11 mouse cellular contexts compared by ENCODE assay signal in the genomic region with DNA sequence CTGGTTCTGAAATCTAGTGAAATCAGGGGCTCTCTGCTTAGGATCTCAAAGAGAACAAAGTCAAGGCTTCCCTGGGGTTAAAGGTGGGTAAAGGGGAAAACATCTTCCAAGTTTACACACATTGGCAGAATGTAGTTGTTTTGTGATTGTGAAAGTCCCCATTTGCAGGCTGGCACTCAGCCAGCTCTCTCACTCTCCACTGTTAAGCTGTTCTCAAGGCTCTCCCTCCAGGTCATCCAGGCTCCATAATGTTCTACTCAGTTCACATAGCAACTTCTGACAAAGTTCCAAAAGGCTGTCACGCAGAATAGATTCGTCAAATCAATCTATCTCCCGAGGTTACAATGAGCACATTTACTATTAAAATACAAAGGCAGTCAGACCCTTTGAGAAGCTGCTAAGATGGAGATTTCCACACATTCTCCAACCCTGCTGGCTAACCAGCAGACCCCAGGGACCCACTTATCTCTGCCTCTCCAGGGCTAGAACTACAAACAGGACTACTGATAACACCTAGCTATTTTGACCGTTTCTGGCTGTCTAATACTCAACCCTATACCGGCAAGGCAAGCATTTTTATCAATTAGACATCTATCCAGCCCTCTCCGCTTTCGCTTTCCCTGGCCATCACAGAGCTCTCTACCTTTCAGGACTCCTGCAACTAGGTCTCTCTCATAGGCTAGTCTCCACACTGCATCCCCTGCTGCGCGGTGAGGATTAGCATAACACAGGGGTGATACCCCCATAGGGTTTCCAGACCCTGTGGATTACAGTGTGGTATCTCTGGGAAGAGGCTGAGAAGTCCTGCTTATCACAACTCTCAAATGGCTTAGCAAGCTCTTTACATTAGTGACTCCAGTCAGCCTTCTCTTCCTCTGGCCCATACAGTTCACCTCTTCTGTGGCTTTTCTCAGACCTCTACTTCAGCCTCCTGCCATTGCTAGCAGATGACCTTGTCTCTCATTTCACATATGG. TPM values are rescaled to one million over a fixed set of nuclear protein-coding genes. Genes with fewer than 3 reads are reported as not detected.
DNase-seq lines count a peak whose midpoint lies in the region; ATAC-seq and TF ChIP-seq lines count a peak whose summit lies in the region.
"Had no signal": no experiment of that assay in that cellular context is flagged by ENCODE, and none has a peak within 500 bp of the region (broad histone marks: within the 10 kb centered on the region; RNA-seq: fewer than 3 reads in every experiment).

No protein-coding gene starts in this region.

- no peak overlapping the region for H3K4me3 ChIP-seq in heart, embryonic 16.5 days (ENCODE audit: low read length)
- H3K4me3 ChIP-seq in heart, adult 2 months, result no peak overlapping the region
- H3K4me3 ChIP-seq in midbrain, postnatal 0 days (ENCODE audit: low read depth, low read length), result no peak overlapping the region
- no peak overlapping the region for H3K4me3 ChIP-seq in midbrain, embryonic 15.5 days

- H3K27ac ChIP-seq in heart, embryonic 16.5 days (ENCODE audit: low read length), result no peak overlapping the region
- H3K27ac ChIP-seq in heart, adult 2 months, result no peak overlapping the region
- H3K27ac ChIP-seq in midbrain, postnatal 0 days (ENCODE audit: low read depth, low read length), result no peak overlapping the region
- no peak overlapping the region for H3K27ac ChIP-seq in midbrain, embryonic 15.5 days

- no peaks in the 10 kb centered on the region for H3K36me3 ChIP-seq in heart, embryonic 16.5 days (ENCODE audit: control insufficient read depth, insufficient read depth)
- no peaks in the 10 kb centered on the region for H3K36me3 ChIP-seq in heart, adult 2 months (ENCODE audit: control insufficient read depth, insufficient read depth, low read length)
- H3K36me3 ChIP-seq in midbrain, postnatal 0 days (ENCODE audit: insufficient read depth, low read length), result no peaks in the 10 kb centered on the region
- H3K36me3 ChIP-seq in midbrain, embryonic 15.5 days (replicated peaks), result no peaks in the 10 kb centered on the region

- no peak for TF ChIP-seq POLR2A in heart, adult 2 months (IDR thresholded peaks at IDR 0.05; ENCODE audit: insufficient read depth, low read depth, low read length)

- no peak for DNase-seq in heart, adult 2 months
- peak; percentile 32 for DNase-seq in midbrain, postnatal 0 days (ENCODE audit: low spot score)
- DNase-seq in adipocyte (ENCODE audit: low spot score), result peak; percentile 79
- peak; percentile 20 for DNase-seq in lung, postnatal 14 days
- no peak for DNase-seq in cerebellum, adult 18-20 months
- no peak for DNase-seq in embryo, embryonic 11 days
- DNase-seq: cerebellum, postnatal 36 days; gastrocnemius, postnatal 10 days; thymus, postnatal 36 days had no signal

- H3K27me3 ChIP-seq in heart, embryonic 16.5 days (ENCODE audit: control insufficient read depth, insufficient read depth, low read length), result peaks cover 12% of the 10 kb centered on the region
- peaks cover 1% of the 10 kb centered on the region; the same call in 1 of the 2 replicates for H3K27me3 ChIP-seq in heart, adult 2 months (ENCODE audit: control insufficient read depth, insufficient read depth, low read length)
- H3K27me3 ChIP-seq in midbrain, postnatal 0 days (ENCODE audit: insufficient read depth, low read length), result no peaks in the 10 kb centered on the region
- H3K27me3 ChIP-seq in midbrain, embryonic 15.5 days (replicated peaks), result peaks cover 12% of the 10 kb centered on the region; the same call in 1 of the 2 replicates

- intact Hi-C loops in heart, adult 2 months (cut with DNase I), result no loop called here

- WGBS in heart, embryonic 16.5 days, result 13% methylated on average over 9 of the region's 9 CpGs
- 29% methylated on average over 9 of the region's 9 CpGs for WGBS in heart, adult 2 months
- WGBS in midbrain, postnatal 0 days, result 22% methylated on average over 9 of the region's 9 CpGs
- 22% methylated on average over 9 of the region's 9 CpGs for whole genome bisulfite sequencing in midbrain, embryonic 15.5 days

- ATAC-seq in heart, embryonic 16.5 days (replicated peaks; ENCODE audit: extremely low read depth, insufficient read depth, low FRiP score), result no peak
- ATAC-seq in midbrain, postnatal 0 days (ENCODE audit: low FRiP score), result no peak
- ATAC-seq in midbrain, embryonic 15.5 days (replicated peaks), result no peak

- H3K4me1 ChIP-seq in heart, embryonic 16.5 days (ENCODE audit: control insufficient read depth, insufficient read depth, low read length), result peaks cover 23% of the 10 kb centered on the region
- H3K4me1 ChIP-seq in heart, adult 2 months (ENCODE audit: control insufficient read depth, insufficient read depth, low read length), result no peaks in the 10 kb centered on the region
- H3K4me1 ChIP-seq in midbrain, postnatal 0 days (ENCODE audit: insufficient read depth, low read length), result peaks cover 5% of the 10 kb centered on the region; the same call in 1 of the 2 replicates
- peaks cover 25% of the 10 kb centered on the region for H3K4me1 ChIP-seq in midbrain, embryonic 15.5 days

- no peaks in the 10 kb centered on the region for H3K79me2 ChIP-seq in heart, adult 2 months (replicated peaks; ENCODE audit: control insufficient read depth, insufficient read depth, low read length)

- TF ChIP-seq CTCF in heart, adult 2 months (IDR thresholded peaks at IDR 0.05), result no peak
- no peak for TF ChIP-seq CTCF in midbrain, postnatal 0 days (IDR thresholded peaks at IDR 0.05)

- peaks cover 3% of the 10 kb centered on the region; the same call in 1 of the 2 replicates for H3K9me3 ChIP-seq in heart, embryonic 16.5 days (replicated peaks; ENCODE audit: control insufficient read depth, low read length)
- no peaks in the 10 kb centered on the region for H3K9me3 ChIP-seq in midbrain, postnatal 0 days (ENCODE audit: low read length)
- no peaks in the 10 kb centered on the region for H3K9me3 ChIP-seq in midbrain, embryonic 15.5 days

- H3K4me2 ChIP-seq in heart, embryonic 16.5 days (ENCODE audit: low read depth, low read length), result 0 out of 2 replicates have a peak overlapping the region, but pooled peaks have one; percentile 5
- H3K4me2 ChIP-seq in midbrain, postnatal 0 days (ENCODE audit: low read depth, low read length, poor library complexity, severe bottlenecking), result no peak overlapping the region
- H3K4me2 ChIP-seq in midbrain, embryonic 15.5 days, result no peak overlapping the region

- TF ChIP-seq EP300 in heart, adult 2 months (IDR thresholded peaks at IDR 0.05; ENCODE audit: insufficient read depth, low read depth, low read length), result no peak

- H3K9ac ChIP-seq in heart, embryonic 16.5 days (ENCODE audit: low read length), result no peak overlapping the region
- no peak overlapping the region for H3K9ac ChIP-seq in heart, adult 2 months (ENCODE audit: low read depth, low read length)
- no peak overlapping the region for H3K9ac ChIP-seq in midbrain, postnatal 0 days (replicated peaks; ENCODE audit: low read length, poor library complexity, severe bottlenecking)
- H3K9ac ChIP-seq in midbrain, embryonic 15.5 days, result no peak overlapping the region

RNA-seq across cellular contexts. Expression of a gene that starts 2.8 kb away (rescaled TPM):
- 2.7 and 3.7 TPM in 2 replicates for polyA plus RNA-seq in heart, embryonic 16.5 days (2015; fragmentation: Nextera tagmentation; extraction: Ambion mirVana)
- total RNA-seq in heart, adult 2 months (2021), result 10 to 100 TPM; 13.7 to 17.1 TPM
- polyA plus RNA-seq in heart, adult 2 months (2012; rRNA removed), result 9.6 and 15.3 TPM in 2 replicates
- 6.7 and 7.6 TPM in 2 replicates for total RNA-seq in midbrain, postnatal 0 days (2014; rRNA removed)
- polyA plus RNA-seq in midbrain, postnatal 0 days (2015; fragmentation: Nextera tagmentation; extraction: Ambion mirVana), result 2.5 TPM in 2 replicates
- 3.2 and 3.7 TPM in 2 replicates for polyA plus RNA-seq in midbrain, embryonic 15.5 days (2015; fragmentation: Nextera tagmentation; extraction: Ambion mirVana)

Comparison
In these comparisons a context has a peak if more than half of its experiments do, and no peak if none do; other contexts are left out.
1. DNase-seq: peak in midbrain, postnatal 0 days (single experiment), adipocyte (single experiment) and lung, postnatal 14 days (single experiment); none in heart, adult 2 months (0 of 2), cerebellum, adult 18-20 months (0 of 2) and embryo, embryonic 11 days (single experiment).